Comparison of ENCODE assay signal across 13 mouse cellular contexts in genomic region chr12:73591625-73592024, GRCm38 (mm10). TPM values are rescaled to one million over a fixed set of nuclear protein-coding genes. Genes with fewer than 3 reads are reported as not detected.
DNase-seq lines count a peak whose midpoint lies in the region; ATAC-seq and TF ChIP-seq lines count a peak whose summit lies in the region.
"Had no signal": no experiment of that assay in that cellular context is flagged by ENCODE, and none has a peak within 500 bp of the region (broad histone marks: within the 10 kb centered on the region; RNA-seq: fewer than 3 reads in every experiment).

No protein-coding gene starts in this region.

- no peak overlapping the region for H3K4me3 ChIP-seq in spleen, adult 2 months (ENCODE audit: extremely low read depth, insufficient read depth, insufficient read length)
- H3K4me3 ChIP-seq in heart, embryonic 14.5 days (ENCODE audit: control insufficient read depth in 1 of 2, insufficient read depth in 1 of 2, low read depth in 1 of 2, low read length in 2 of 2): no peak overlapping the region
- no peak overlapping the region for H3K4me3 ChIP-seq in kidney, postnatal 0 days (replicated peaks; ENCODE audit: low read depth, low read length)
- H3K4me3 ChIP-seq: forebrain, embryonic 15.5 days; liver, embryonic 15.5 days; myocyte had no signal

- no peaks in the 10 kb centered on the region for H3K27me3 ChIP-seq in spleen, adult 2 months (ENCODE audit: control insufficient read depth, insufficient read depth, low read length)
- H3K27me3 ChIP-seq in heart, embryonic 14.5 days (ENCODE audit: control insufficient read depth, insufficient read depth, low read length): peaks cover 4% of the 10 kb centered on the region
- peaks cover 5% of the 10 kb centered on the region; the same call in 1 of the 2 replicates for H3K27me3 ChIP-seq in kidney, postnatal 0 days (ENCODE audit: insufficient read depth, low read length)

- intact Hi-C loops in left cerebral cortex, postnatal 4 days (cut with DNase I): no loop called here

- no peaks in the 10 kb centered on the region for H3K9me3 ChIP-seq in heart, embryonic 14.5 days (ENCODE audit: control insufficient read depth, low read length)
- no peaks in the 10 kb centered on the region for H3K9me3 ChIP-seq in kidney, postnatal 0 days (replicated peaks; ENCODE audit: low read length)
- H3K9me3 ChIP-seq: forebrain, embryonic 15.5 days; liver, embryonic 15.5 days had no signal

- H3K4me1 ChIP-seq in spleen, adult 2 months (ENCODE audit: control insufficient read depth, insufficient read depth, insufficient read length): peaks cover 15% of the 10 kb centered on the region
- no peaks in the 10 kb centered on the region for H3K4me1 ChIP-seq in heart, embryonic 14.5 days (ENCODE audit: control insufficient read depth in 2 of 2, insufficient read depth in 2 of 2, low read length in 2 of 2)
- no peaks in the 10 kb centered on the region for H3K4me1 ChIP-seq in kidney, postnatal 0 days (replicated peaks; ENCODE audit: insufficient read depth, low read length)
- H3K4me1 ChIP-seq: forebrain, embryonic 15.5 days; liver, embryonic 15.5 days had no signal

- H3K9ac ChIP-seq in heart, embryonic 14.5 days (ENCODE audit: low read length): no peak overlapping the region
- no peak overlapping the region for H3K9ac ChIP-seq in kidney, postnatal 0 days (ENCODE audit: low read depth, low read length)
- H3K9ac ChIP-seq: forebrain, embryonic 15.5 days; liver, embryonic 15.5 days had no signal

- no peak for TF ChIP-seq CTCF in spleen, adult 2 months (IDR thresholded peaks at IDR 0.05; ENCODE audit: extremely low read depth, insufficient read depth, insufficient read length, insufficient replicate concordance)
- TF ChIP-seq CTCF in kidney, postnatal 0 days (IDR thresholded peaks at IDR 0.05; ENCODE audit: low read depth): no peak

- ATAC-seq in heart, embryonic 14.5 days (ENCODE audit: insufficient number of reproducible peaks, insufficient read depth, low FRiP score, low read depth): no peak
- ATAC-seq in kidney, postnatal 0 days (replicated peaks; ENCODE audit: low FRiP score, low read depth): no peak
- ATAC-seq in activated CD4-positive, CD25-positive, alpha-beta regulatory T cell, adult 4 months: no peak
- ATAC-seq: forebrain, embryonic 15.5 days had no signal

- H3K4me2 ChIP-seq in heart, embryonic 14.5 days (ENCODE audit: low read length): peak overlapping the region; percentile 3; the same call in 1 of the 2 replicates
- H3K4me2 ChIP-seq in kidney, postnatal 0 days (ENCODE audit: low read length): no peak overlapping the region; the same call in 1 of the 2 replicates
- H3K4me2 ChIP-seq: forebrain, embryonic 15.5 days; liver, embryonic 15.5 days had no signal

- H3K36me3 ChIP-seq in spleen, adult 2 months (ENCODE audit: control insufficient read depth, insufficient read depth, low read length): no peaks in the 10 kb centered on the region
- H3K36me3 ChIP-seq in heart, embryonic 14.5 days (ENCODE audit: control insufficient read depth, insufficient read depth, low read length): no peaks in the 10 kb centered on the region
- H3K36me3 ChIP-seq in kidney, postnatal 0 days (ENCODE audit: insufficient read depth, low read length): no peaks in the 10 kb centered on the region
- H3K36me3 ChIP-seq: forebrain, embryonic 15.5 days; liver, embryonic 15.5 days had no signal

- H3K27ac ChIP-seq in spleen, adult 2 months (ENCODE audit: insufficient read depth, low read length): peak overlapping the region; percentile 60; the same call in 1 of the 2 replicates
- H3K27ac ChIP-seq in heart, embryonic 14.5 days (replicated peaks in 1 of 2; ENCODE audit: control insufficient read depth in 1 of 2, insufficient read depth in 1 of 2, low read depth in 2 of 2, low read length in 2 of 2): peak overlapping the region in 1 of 2 experiments; percentile 51; a peak in 2 of 4 replicates
- H3K27ac ChIP-seq in kidney, postnatal 0 days: peak overlapping the region; percentile 52; the same call in 1 of the 2 replicates
- H3K27ac ChIP-seq: forebrain, embryonic 15.5 days; liver, embryonic 15.5 days had no signal

- DNase-seq in spleen, adult 2 months (ENCODE audit: low read depth in 1 of 2, low spot score in 2 of 2): no peak
- no peak for DNase-seq in spleen, postnatal 14 days (ENCODE audit: low spot score in 2 of 2)
- DNase-seq in kidney, postnatal 0 days (ENCODE audit: low spot score): peak; percentile 48
- DNase-seq in left cerebral cortex, postnatal 4 days: no peak
- DNase-seq in frontal cortex, postnatal 36 days (ENCODE audit: low spot score in 2 of 2): no peak
- no peak for DNase-seq in frontal cortex, postnatal 14 days (ENCODE audit: low spot score in 2 of 2)
- DNase-seq: right cerebral cortex, postnatal 4 days; thymus, postnatal 14 days had no signal

- no peak for TF ChIP-seq POLR2A in spleen, adult 2 months (IDR thresholded peaks at IDR 0.05; ENCODE audit: low read depth, low read length)

- whole genome bisulfite sequencing in spleen, adult 2 months: 41% methylated on average over 8 of the region's 11 CpGs
- 40% methylated on average over 8 of the region's 11 CpGs for WGBS in heart, embryonic 14.5 days
- 68% methylated on average over 7 of the region's 11 CpGs for WGBS in kidney, postnatal 0 days

RNA-seq across cellular contexts. Expression of gene Prkch, which starts 7.0 kb away (rescaled TPM):
- polyA plus RNA-seq in spleen, adult 2 months (2012; rRNA removed): 12.5 and 13.5 TPM in 2 replicates
- 14.3 and 16.5 TPM in 2 replicates for polyA plus RNA-seq in heart, embryonic 14.5 days (2014; fragmentation: Nextera tagmentation; extraction: Ambion mirVana)
- 10.4 and 11.2 TPM in 2 replicates for polyA plus RNA-seq in kidney, postnatal 0 days (2015; fragmentation: Nextera tagmentation; extraction: Ambion mirVana)
- polyA plus RNA-seq in activated CD4-positive, CD25-positive, alpha-beta regulatory T cell, adult 4 months (2017; shearing (Covaris generic)): 10 to 100 TPM; 80.9 to 82.1 TPM
- 1 to 10 TPM; 7.3 to 9.1 TPM for total RNA-seq in left cerebral cortex, postnatal 4 days (2021)

RNA-seq across cellular contexts. Expression of gene Tmem30b, which starts 45.4 kb away (rescaled TPM):
- 0.14 and 0.27 TPM in 2 replicates for polyA plus RNA-seq in spleen, adult 2 months (2012; rRNA removed)
- polyA plus RNA-seq in heart, embryonic 14.5 days (2014; fragmentation: Nextera tagmentation; extraction: Ambion mirVana): 0.11 and 0.27 TPM in 2 replicates
- 31.2 and 31.9 TPM in 2 replicates for polyA plus RNA-seq in kidney, postnatal 0 days (2015; fragmentation: Nextera tagmentation; extraction: Ambion mirVana)
- polyA plus RNA-seq in activated CD4-positive, CD25-positive, alpha-beta regulatory T cell, adult 4 months (2017; shearing (Covaris generic)): not detected
- total RNA-seq in left cerebral cortex, postnatal 4 days (2021): under 1 TPM; 0.28 to 0.42 TPM
- polyA plus RNA-seq: myocyte had no signal

Comparison
In these comparisons a context has a peak if more than half of its experiments do, and no peak if none do; other contexts are left out.
1. RNA of gene Tmem30b, which starts 45.4 kb away (polyA plus RNA-seq): 31.2 to 31.9 TPM in kidney, postnatal 0 days; 0.11 to 0.27 TPM in heart, embryonic 14.5 days, 0.14 to 0.27 TPM in spleen, adult 2 months and not detected in activated CD4-positive, CD25-positive, alpha-beta regulatory T cell, adult 4 months; every median in the first group is over 10 times any median in the second.